Mouse (Mus musculus): ENCODE data around the gene 1700125H20Rik. TPM values are rescaled to one million over a fixed set of nuclear protein-coding genes. Genes with fewer than 3 reads are reported as not detected.

1700125H20Rik gene
- polyA plus RNA-seq, 1 experiment from 2014 or later, result not detected

- Histone ChIP-seq H3K27me3 (ENCODE audit: control insufficient read depth, insufficient read depth, low read length) (no peaks in the 10 kb centered on the region), H3K27ac (replicated peaks in 1 of 2; ENCODE audit: control insufficient read depth in 1 of 2, insufficient read depth in 1 of 2, low read depth in 2 of 2, low read length in 2 of 2) (peak overlapping the region in 1 of 2 experiments; percentile 29; a peak in 3 of 4 replicates), H3K9ac (ENCODE audit: low read length) (no peak overlapping the region), H3K36me3 (ENCODE audit: control insufficient read depth, insufficient read depth, low read length) (peaks cover 65% of the 10 kb centered on the region), H3K4me3 (ENCODE audit: control insufficient read depth in 1 of 2, insufficient read depth in 1 of 2, low read depth in 1 of 2, low read length in 2 of 2) (no peak overlapping the region), H3K4me1 (ENCODE audit: control insufficient read depth in 2 of 2, insufficient read depth in 2 of 2, low read length in 2 of 2) (no peaks in the 10 kb centered on the region; a peak in 2 of 4 replicates), H3K9me3 (ENCODE audit: control insufficient read depth, low read length) (no peaks in the 10 kb centered on the region), H3K4me2 (ENCODE audit: low read length) (no peak overlapping the region)
- 57% methylated on average over 3 of the region's 3 CpGs for WGBS
- ATAC-seq (ENCODE audit: insufficient number of reproducible peaks, insufficient read depth, low FRiP score, low read depth), result no peak
Observed at GRCm38 (mm10) chr11:85214679-85215078, 44.5 kb downstream of the 1700125H20Rik start.

- 89% methylated on average over 3 of the region's 3 CpGs for WGBS
- Histone ChIP-seq H3K4me3 (ENCODE audit: control insufficient read depth in 1 of 2, insufficient read depth in 1 of 2, low read depth in 1 of 2, low read length in 2 of 2) (no peak overlapping the region), H3K36me3 (ENCODE audit: control insufficient read depth, insufficient read depth, low read length) (peaks cover 25% of the 10 kb centered on the region), H3K4me2 (ENCODE audit: low read length) (no peak overlapping the region), H3K9me3 (ENCODE audit: control insufficient read depth, low read length) (no peaks in the 10 kb centered on the region), H3K27ac (replicated peaks in 1 of 2; ENCODE audit: control insufficient read depth in 1 of 2, insufficient read depth in 1 of 2, low read depth in 2 of 2, low read length in 2 of 2) (no peak overlapping the region), H3K27me3 (ENCODE audit: control insufficient read depth, insufficient read depth, low read length) (no peaks in the 10 kb centered on the region), H3K4me1 (ENCODE audit: control insufficient read depth in 2 of 2, insufficient read depth in 2 of 2, low read length in 2 of 2) (no peaks in the 10 kb centered on the region; a peak in 2 of 4 replicates), H3K9ac (ENCODE audit: low read length) (no peak overlapping the region)
- no peak for ATAC-seq (ENCODE audit: insufficient number of reproducible peaks, insufficient read depth, low FRiP score, low read depth)
Observed at GRCm38 (mm10) chr11:85219014-85219413, 48.8 kb downstream of the 1700125H20Rik start.

GRCm38 (mm10) chr11:85222561-85222960 lies 52.4 kb downstream of the 1700125H20Rik start:
- H3K4me2 ChIP-seq (ENCODE audit: low read length), result no peak overlapping the region

GRCm38 (mm10) chr11:85223248-85223647 lies 53.0 kb downstream of the 1700125H20Rik start:
- H3K4me1 ChIP-seq (ENCODE audit: control insufficient read depth in 2 of 2, insufficient read depth in 2 of 2, low read length in 2 of 2), result no peaks in the 10 kb centered on the region

More at GRCm38 (mm10) chr11:85222561-85222960, 52.4 kb downstream of the 1700125H20Rik start:
- WGBS, result 96% methylated on average over 6 of the region's 6 CpGs
- H3K36me3 ChIP-seq (ENCODE audit: control insufficient read depth, insufficient read depth, low read length), result 0 out of 2 replicates have a peak, but pooled peaks cover 6% of the 10 kb centered on the region
- H3K4me3 ChIP-seq (ENCODE audit: control insufficient read depth in 1 of 2, insufficient read depth in 1 of 2, low read depth in 1 of 2, low read length in 2 of 2), result no peak overlapping the region
- no peaks in the 10 kb centered on the region for H3K9me3 ChIP-seq (ENCODE audit: control insufficient read depth, low read length)
- H3K9ac ChIP-seq (ENCODE audit: low read length), result no peak overlapping the region
- ATAC-seq (ENCODE audit: insufficient number of reproducible peaks, insufficient read depth, low FRiP score, low read depth), result no peak
- H3K4me1 ChIP-seq (ENCODE audit: control insufficient read depth in 2 of 2, insufficient read depth in 2 of 2, low read length in 2 of 2), result no peaks in the 10 kb centered on the region
- no peaks in the 10 kb centered on the region for H3K27me3 ChIP-seq (ENCODE audit: control insufficient read depth, insufficient read depth, low read length)
- no peak overlapping the region for H3K27ac ChIP-seq (replicated peaks in 1 of 2; ENCODE audit: control insufficient read depth in 1 of 2, insufficient read depth in 1 of 2, low read depth in 2 of 2, low read length in 2 of 2)

More at GRCm38 (mm10) chr11:85223248-85223647, 53.0 kb downstream of the 1700125H20Rik start:
- ATAC-seq (ENCODE audit: insufficient number of reproducible peaks, insufficient read depth, low FRiP score, low read depth), result no peak
- Histone ChIP-seq H3K9ac (ENCODE audit: low read length) (no peak overlapping the region), H3K27ac (replicated peaks in 1 of 2; ENCODE audit: control insufficient read depth in 1 of 2, insufficient read depth in 1 of 2, low read depth in 2 of 2, low read length in 2 of 2) (no peak overlapping the region), H3K4me2 (ENCODE audit: low read length) (no peak overlapping the region), H3K36me3 (ENCODE audit: control insufficient read depth, insufficient read depth, low read length) (0 out of 2 replicates have a peak, but pooled peaks cover 6% of the 10 kb centered on the region), H3K4me3 (ENCODE audit: control insufficient read depth in 1 of 2, insufficient read depth in 1 of 2, low read depth in 1 of 2, low read length in 2 of 2) (no peak overlapping the region), H3K27me3 (ENCODE audit: control insufficient read depth, insufficient read depth, low read length) (no peaks in the 10 kb centered on the region), H3K9me3 (ENCODE audit: control insufficient read depth, low read length) (no peaks in the 10 kb centered on the region)
- WGBS, result 94% methylated on average over 3 of the region's 3 CpGs

Other genes starting within 250 kb of the 1700125H20Rik start
- gene Car4, start 212.6 kb upstream of the 1700125H20Rik start, polyA plus RNA-seq (2014; fragmentation: Nextera tagmentation; extraction: Ambion mirVana), result 0.65 and 0.80 TPM in 2 replicates
- gene Usp32, start 30.2 kb upstream of the 1700125H20Rik start, polyA plus RNA-seq (2014; fragmentation: Nextera tagmentation; extraction: Ambion mirVana), result 6.2 and 7.3 TPM in 2 replicates
- 47.4 and 50.2 TPM in 2 replicates for gene Appbp2, start 64.7 kb downstream of the 1700125H20Rik start, polyA plus RNA-seq (2014; fragmentation: Nextera tagmentation; extraction: Ambion mirVana)
- gene Ppm1d, start 140.8 kb downstream of the 1700125H20Rik start, polyA plus RNA-seq (2014; fragmentation: Nextera tagmentation; extraction: Ambion mirVana), result 16.1 and 16.3 TPM in 2 replicates
- 18.0 and 22.5 TPM in 2 replicates for gene Bcas3, start 182.8 kb downstream of the 1700125H20Rik start, polyA plus RNA-seq (2014; fragmentation: Nextera tagmentation; extraction: Ambion mirVana)

All from heart, embryonic 14.5 days (tissue).